Mouse (Mus musculus) liver, adult 2 months (tissue): ENCODE data around the gene Phf2.
"Not testable (repeated sequence)": the region's sequence is repeated elsewhere in the genome, so short reads cannot be mapped to it uniquely, and the experiment has no call there.

Experiments
- CTCF ChIP-seq: fragments of 200-500 bp; IDR thresholded peaks from 2 replicates; pipeline ENCODE4 v1.5.1; 2011; ENCODE audit warnings: low read depth, low read length, control low read depth
- POLR2A ChIP-seq: fragments of 200-500 bp; IDR thresholded peaks from 2 replicates; pipeline ENCODE4 v1.6.1; 2011; ENCODE audit warnings: low read length, control low read depth; ENCODE audit not compliant: insufficient read depth; ENCODE audit errors: extremely low read depth

GRCm38 (mm10) chr13:48809668-48810067, 61.3 kb downstream of the Phf2 start:
- not testable (repeated sequence) for TF ChIP-seq CTCF, POLR2A
